Mouse (Mus musculus) hindbrain, embryonic 13.5 days (tissue): ENCODE data around the gene Epb41l5. TPM values are rescaled to one million over a fixed set of nuclear protein-coding genes. Genes with fewer than 3 reads are reported as not detected.

Experiments
- ATAC-seq: fragments of 200-750 bp; cut with Nextera tagmentation; 2 replicates; pipeline ENCODE4 v1.8.0; 2017; ENCODE audit warnings: moderate TSS enrichment; ENCODE audit not compliant: low FRiP score
- H3K27ac ChIP-seq: fragments of 300-500 bp; sonication (generic); 2 replicates; pipeline ENCODE4 v1.5.1; 2015; ENCODE audit warnings: inconsistent platforms, mild to moderate bottlenecking, moderate library complexity
- H3K27me3 ChIP-seq: fragments of 300-500 bp; sonication (generic); 2 replicates; pipeline ENCODE4 v1.6.1; 2015; ENCODE audit warnings: mild to moderate bottlenecking, inconsistent platforms
- H3K36me3 ChIP-seq: fragments of 300-500 bp; sonication (generic); 2 replicates; pipeline ENCODE4 v1.6.1; 2015; ENCODE audit warnings: mild to moderate bottlenecking, inconsistent platforms
- H3K4me1 ChIP-seq: fragments of 300-500 bp; sonication (generic); replicated peaks from 2 replicates; pipeline ENCODE4 v1.6.1; 2015; ENCODE audit warnings: inconsistent platforms
- H3K4me2 ChIP-seq: fragments of 300-500 bp; sonication (generic); 2 replicates; pipeline ENCODE4 v1.6.1; 2015; ENCODE audit warnings: inconsistent platforms, mild to moderate bottlenecking, moderate library complexity
- H3K4me3 ChIP-seq: fragments of 300-500 bp; sonication (generic); 2 replicates; pipeline ENCODE4 v1.5.1; 2015; ENCODE audit warnings: mild to moderate bottlenecking, inconsistent platforms
- H3K9ac ChIP-seq: fragments of 300-500 bp; sonication (generic); 2 replicates; pipeline ENCODE4 v1.6.1; 2015; ENCODE audit warnings: mild to moderate bottlenecking, inconsistent platforms
- H3K9me3 ChIP-seq: fragments of 300-500 bp; sonication (generic); 2 replicates; pipeline ENCODE4 v1.6.1; 2016; ENCODE audit warnings: inconsistent platforms
- WGBS: fragments of 180-500 bp; shearing (Covaris S2); methylation state at CpG from one replicate; pipeline ENCODE4 v1.1.7; 2015; 5-methylcytosine and 5-hydroxymethylcytosine counted together
- polyA plus RNA-seq: library from polyadenylated mRNA; unstranded; fragments of >200 nt; fragmentation: Nextera tagmentation; extraction: Ambion mirVana; gene quantifications from 2 replicates; pipeline ENCODE4 v1.2.1, GENCODE M21; 2015

Epb41l5 gene
- polyA plus RNA-seq, 1 experiment from 2014 or later, result 18.5 TPM

- Histone ChIP-seq H3K27ac (no peak overlapping the region), H3K4me2 (no peak overlapping the region)
Observed at GRCm38 (mm10) chr1:119641090-119641812, 7.5 kb downstream of the Epb41l5 start.

GRCm38 (mm10) chr1:119640006-119640405, 8.8 kb downstream of the Epb41l5 start:
- Histone ChIP-seq H3K27me3 (no peaks in the 10 kb centered on the region), H3K4me2 (no peak overlapping the region), H3K36me3 (peaks cover 2% of the 10 kb centered on the region; the same call in 1 of the 2 replicates), H3K4me3 (no peak overlapping the region), H3K9ac (no peak overlapping the region), H3K4me1 (peaks cover 4% of the 10 kb centered on the region), H3K9me3 (no peaks in the 10 kb centered on the region), H3K27ac (no peak overlapping the region)
- no peak for ATAC-seq
- 89% methylated on average over 2 of the region's 2 CpGs for WGBS

More at GRCm38 (mm10) chr1:119641090-119641812, 7.5 kb downstream of the Epb41l5 start:
- Histone ChIP-seq H3K4me1 (peaks cover 4% of the 10 kb centered on the region), H3K36me3 (peaks cover 2% of the 10 kb centered on the region; the same call in 1 of the 2 replicates), H3K9ac (no peak overlapping the region), H3K9me3 (no peaks in the 10 kb centered on the region), H3K27me3 (no peaks in the 10 kb centered on the region), H3K4me3 (no peak overlapping the region)
- no peak for ATAC-seq

DNA sequence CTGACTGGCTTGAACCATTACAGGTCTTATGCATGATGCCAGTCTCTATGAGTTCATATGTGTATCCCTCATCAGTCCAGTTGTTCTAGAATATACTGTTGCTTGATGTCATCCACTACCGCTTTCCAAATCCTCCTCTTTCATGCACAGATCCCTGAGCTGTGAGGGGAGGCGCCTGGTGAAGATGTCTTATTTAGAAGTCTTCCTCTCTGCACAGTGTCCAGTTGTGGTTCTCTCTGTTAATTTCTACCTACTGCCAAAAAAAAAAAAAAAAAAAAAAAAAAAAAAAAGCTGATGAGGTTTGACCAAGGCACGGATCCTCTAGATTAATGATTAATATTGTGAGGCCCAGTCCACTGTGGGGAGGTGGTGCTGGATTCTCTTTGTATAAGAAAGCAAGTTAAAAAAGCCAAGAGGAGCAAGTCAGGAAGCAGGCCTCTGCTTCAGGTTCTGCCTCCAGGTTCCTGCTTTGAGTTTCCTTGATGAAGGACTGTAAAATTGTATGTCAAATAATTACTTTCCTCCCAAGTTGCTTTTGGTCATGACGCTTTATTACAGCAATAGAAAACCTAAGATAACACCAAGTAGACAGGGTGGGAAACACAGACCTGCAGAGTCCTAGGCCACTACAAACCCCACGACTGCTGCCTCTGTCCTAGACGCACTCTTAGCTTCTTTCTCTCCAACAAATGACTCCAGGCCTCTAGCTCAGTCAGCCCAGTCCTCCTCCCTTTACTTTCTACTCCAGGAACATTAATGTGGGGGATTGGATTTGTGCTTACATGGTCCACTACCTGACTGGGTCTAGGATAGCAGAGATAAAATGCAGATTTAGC, 11.4 kb downstream of the Epb41l5 start:
- no peak overlapping the region for H3K27ac ChIP-seq
- no peak overlapping the region for H3K9ac ChIP-seq
- H3K36me3 ChIP-seq, result peaks cover 3% of the 10 kb centered on the region; the same call in 1 of the 2 replicates
- ATAC-seq, result no peak
- H3K4me1 ChIP-seq, result peaks cover 3% of the 10 kb centered on the region; the same call in 1 of the 2 replicates
- 84% methylated on average over 6 of the region's 6 CpGs for WGBS
- H3K9me3 ChIP-seq, result no peaks in the 10 kb centered on the region
- no peak overlapping the region for H3K4me2 ChIP-seq
- H3K27me3 ChIP-seq, result no peaks in the 10 kb centered on the region
- H3K4me3 ChIP-seq, result no peak overlapping the region

GRCm38 (mm10) chr1:119634746-119635145, 14.1 kb downstream of the Epb41l5 start:
- ATAC-seq, result no peak
- no peaks in the 10 kb centered on the region for H3K27me3 ChIP-seq
- no peak overlapping the region for H3K4me2 ChIP-seq
- H3K4me1 ChIP-seq, result no peaks in the 10 kb centered on the region
- H3K9me3 ChIP-seq, result no peaks in the 10 kb centered on the region
- WGBS, result 35% methylated on average over 3 of the region's 3 CpGs
- peaks cover 7% of the 10 kb centered on the region; the same call in 1 of the 2 replicates for H3K36me3 ChIP-seq
- no peak overlapping the region for H3K9ac ChIP-seq
- H3K4me3 ChIP-seq, result no peak overlapping the region
- H3K27ac ChIP-seq, result no peak overlapping the region

DNA sequence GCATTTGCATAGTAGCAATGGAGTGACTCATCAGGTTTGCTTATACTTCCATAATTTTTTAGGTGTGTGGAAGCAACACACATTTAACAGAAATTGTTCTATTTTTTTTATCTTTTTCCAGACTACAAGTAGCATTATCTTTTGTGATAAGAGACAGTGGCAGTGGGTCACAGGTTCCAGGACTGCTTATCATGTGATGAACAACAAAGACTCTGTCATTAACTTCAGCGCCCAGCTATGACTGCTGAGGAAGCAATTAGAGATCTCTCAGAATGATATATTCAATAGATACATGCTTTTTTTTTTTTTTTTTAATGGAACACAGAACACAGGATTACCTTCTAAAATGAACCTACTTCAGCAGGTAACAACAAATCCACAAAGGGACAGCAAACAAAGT, 18.4 kb downstream of the Epb41l5 start:
- no peaks in the 10 kb centered on the region for H3K9me3 ChIP-seq
- no peak overlapping the region for H3K4me3 ChIP-seq
- H3K36me3 ChIP-seq, result peaks cover 7% of the 10 kb centered on the region; the same call in 1 of the 2 replicates
- no peaks in the 10 kb centered on the region; the same call in 1 of the 2 replicates for H3K4me1 ChIP-seq
- H3K4me2 ChIP-seq, result no peak overlapping the region
- no peak overlapping the region for H3K27ac ChIP-seq
- WGBS, result 88% methylated on average over 1 of the region's 1 CpGs
- no peak for ATAC-seq
- H3K9ac ChIP-seq, result no peak overlapping the region
- no peaks in the 10 kb centered on the region for H3K27me3 ChIP-seq

DNA sequence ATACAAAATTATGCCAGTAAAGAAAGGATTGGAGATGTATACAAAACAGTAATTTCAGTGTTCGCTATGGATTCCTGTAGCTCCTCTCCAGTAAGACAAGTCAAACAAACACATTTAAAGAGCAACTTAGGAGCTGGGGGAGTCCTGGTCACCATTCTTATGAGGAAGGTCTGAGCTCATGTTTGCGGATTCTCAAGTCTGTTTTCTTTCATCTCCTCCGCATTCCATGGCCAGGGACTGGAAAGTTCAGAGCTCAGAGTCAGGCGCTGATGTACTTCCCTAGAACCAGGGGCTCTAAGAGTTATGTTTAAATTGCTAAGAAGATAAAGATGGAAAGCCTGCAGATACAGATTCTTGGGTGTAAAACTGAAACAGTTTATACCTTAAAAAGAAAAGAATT, 22.0 kb downstream of the Epb41l5 start:
- H3K4me2 ChIP-seq, result no peak overlapping the region
- H3K4me3 ChIP-seq, result no peak overlapping the region
- H3K27me3 ChIP-seq, result no peaks in the 10 kb centered on the region
- no peak overlapping the region for H3K27ac ChIP-seq
- 83% methylated on average over 4 of the region's 4 CpGs for WGBS
- H3K9ac ChIP-seq, result no peak overlapping the region
- H3K9me3 ChIP-seq, result no peaks in the 10 kb centered on the region
- 0 out of 2 replicates have a peak, but pooled peaks cover 3% of the 10 kb centered on the region for H3K36me3 ChIP-seq
- H3K4me1 ChIP-seq, result no peaks in the 10 kb centered on the region; the same call in 1 of the 2 replicates
- ATAC-seq, result no peak

GRCm38 (mm10) chr1:119624444-119624843, 24.4 kb downstream of the Epb41l5 start:
- H3K27ac ChIP-seq, result no peak overlapping the region
- 46% methylated on average over 2 of the region's 2 CpGs for WGBS
- no peaks in the 10 kb centered on the region for H3K9me3 ChIP-seq
- peaks cover 5% of the 10 kb centered on the region; the same call in 1 of the 2 replicates for H3K36me3 ChIP-seq
- no peak overlapping the region for H3K4me2 ChIP-seq
- no peak overlapping the region for H3K4me3 ChIP-seq
- H3K27me3 ChIP-seq, result no peaks in the 10 kb centered on the region
- no peak overlapping the region for H3K9ac ChIP-seq
- no peak for ATAC-seq
- no peaks in the 10 kb centered on the region; the same call in 1 of the 2 replicates for H3K4me1 ChIP-seq

DNA sequence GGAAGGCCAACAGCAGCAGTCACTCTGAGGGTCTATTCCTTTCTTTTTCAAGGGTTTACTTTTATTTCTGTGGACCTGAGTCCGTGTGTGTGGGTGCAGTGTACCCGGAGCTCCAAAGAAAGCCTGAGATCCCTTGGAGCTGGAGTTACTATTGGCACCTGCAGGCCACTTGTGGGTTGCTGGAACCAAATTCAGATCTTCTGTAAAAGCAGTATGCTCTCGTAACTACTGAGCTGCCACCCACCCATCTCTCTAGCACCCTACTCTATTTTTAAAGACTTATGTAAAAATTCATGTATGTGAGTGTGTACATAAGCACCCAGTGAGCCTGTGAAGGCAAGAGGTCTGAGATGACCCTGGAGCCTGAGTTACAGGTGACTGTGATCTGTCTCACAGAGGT, 43.4 kb downstream of the Epb41l5 start:
- no peak overlapping the region for H3K4me2 ChIP-seq
- H3K27me3 ChIP-seq, result no peaks in the 10 kb centered on the region
- no peaks in the 10 kb centered on the region for H3K9me3 ChIP-seq
- no peak overlapping the region for H3K9ac ChIP-seq
- peaks cover 18% of the 10 kb centered on the region for H3K36me3 ChIP-seq
- ATAC-seq, result no peak
- WGBS, result 91% methylated on average over 3 of the region's 3 CpGs
- H3K4me3 ChIP-seq, result no peak overlapping the region
- H3K4me1 ChIP-seq, result no peaks in the 10 kb centered on the region
- H3K27ac ChIP-seq, result no peak overlapping the region

GRCm38 (mm10) chr1:119602448-119602847, 46.4 kb downstream of the Epb41l5 start:
- Histone ChIP-seq H3K9ac (no peak overlapping the region), H3K4me2 (no peak overlapping the region), H3K9me3 (no peaks in the 10 kb centered on the region), H3K36me3 (peaks cover 11% of the 10 kb centered on the region), H3K4me1 (no peaks in the 10 kb centered on the region), H3K27ac (no peak overlapping the region), H3K27me3 (no peaks in the 10 kb centered on the region), H3K4me3 (no peak overlapping the region)
- ATAC-seq, result no peak
- WGBS, result 99% methylated on average over 12 of the region's 12 CpGs

DNA sequence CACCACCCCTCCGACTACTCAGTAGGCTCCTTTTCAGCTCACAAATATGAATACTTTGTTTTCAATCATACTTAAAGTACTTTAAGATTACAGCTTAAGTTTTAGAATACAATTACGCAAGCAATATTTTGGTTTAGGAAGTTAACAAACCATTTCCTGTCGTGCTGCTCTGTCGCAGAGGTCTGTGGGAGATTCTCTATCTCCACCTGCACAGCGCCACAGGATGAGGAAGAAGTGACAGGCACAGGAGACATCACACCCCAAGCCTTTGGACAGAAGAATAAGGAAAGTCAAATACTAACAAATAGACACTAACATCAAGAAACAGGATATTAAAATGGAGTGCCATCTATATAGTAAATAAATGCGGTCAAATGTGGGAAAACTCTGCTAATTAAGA, 49.9 kb downstream of the Epb41l5 start:
- WGBS, result 96% methylated on average over 6 of the region's 6 CpGs
- Histone ChIP-seq H3K4me2 (no peak overlapping the region), H3K4me1 (no peaks in the 10 kb centered on the region), H3K27ac (no peak overlapping the region), H3K36me3 (peaks cover 11% of the 10 kb centered on the region), H3K4me3 (no peak overlapping the region), H3K9ac (no peak overlapping the region), H3K9me3 (no peaks in the 10 kb centered on the region), H3K27me3 (no peaks in the 10 kb centered on the region)
- no peak for ATAC-seq

- H3K27me3 ChIP-seq, result no peaks in the 10 kb centered on the region
- H3K27ac ChIP-seq, result no peak overlapping the region; the same call in 1 of the 2 replicates
- H3K36me3 ChIP-seq, result peaks cover 8% of the 10 kb centered on the region
- no peak overlapping the region for H3K9ac ChIP-seq
- WGBS, result 88% methylated on average over 3 of the region's 3 CpGs
- no peaks in the 10 kb centered on the region for H3K4me1 ChIP-seq
- no peak for ATAC-seq
- no peaks in the 10 kb centered on the region for H3K9me3 ChIP-seq
- no peak overlapping the region for H3K4me2 ChIP-seq
- no peak overlapping the region for H3K4me3 ChIP-seq
Observed at GRCm38 (mm10) chr1:119596954-119597480, 51.8 kb downstream of the Epb41l5 start.

DNA sequence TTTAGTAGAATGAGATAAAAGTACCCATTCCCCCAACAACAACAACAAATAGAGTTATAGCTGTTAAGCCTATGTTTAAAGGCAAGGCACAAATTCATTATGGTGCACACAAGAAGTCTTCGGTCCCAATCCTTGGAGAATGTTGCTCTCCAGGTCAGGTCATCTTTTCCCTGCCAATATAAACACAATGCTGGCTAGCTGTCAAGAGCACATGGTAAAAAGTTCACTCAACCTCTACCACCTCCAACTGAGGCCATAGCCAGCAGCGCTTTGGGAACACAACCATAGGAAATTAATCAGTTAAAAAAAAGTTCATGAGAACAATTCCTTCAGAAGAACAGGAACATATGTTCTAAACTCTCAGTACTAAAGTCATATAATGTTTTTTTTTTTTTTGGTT, 58.8 kb downstream of the Epb41l5 start:
- Histone ChIP-seq H3K9me3 (no peaks in the 10 kb centered on the region), H3K9ac (no peak overlapping the region), H3K36me3 (no peaks in the 10 kb centered on the region; the same call in 1 of the 2 replicates), H3K4me3 (no peak overlapping the region), H3K4me1 (no peaks in the 10 kb centered on the region), H3K27ac (no peak overlapping the region), H3K27me3 (no peaks in the 10 kb centered on the region), H3K4me2 (no peak overlapping the region)
- no peak for ATAC-seq
- WGBS, result 91% methylated on average over 2 of the region's 2 CpGs
